25 mouse cellular contexts compared by ENCODE assay signal in the genomic region with DNA sequence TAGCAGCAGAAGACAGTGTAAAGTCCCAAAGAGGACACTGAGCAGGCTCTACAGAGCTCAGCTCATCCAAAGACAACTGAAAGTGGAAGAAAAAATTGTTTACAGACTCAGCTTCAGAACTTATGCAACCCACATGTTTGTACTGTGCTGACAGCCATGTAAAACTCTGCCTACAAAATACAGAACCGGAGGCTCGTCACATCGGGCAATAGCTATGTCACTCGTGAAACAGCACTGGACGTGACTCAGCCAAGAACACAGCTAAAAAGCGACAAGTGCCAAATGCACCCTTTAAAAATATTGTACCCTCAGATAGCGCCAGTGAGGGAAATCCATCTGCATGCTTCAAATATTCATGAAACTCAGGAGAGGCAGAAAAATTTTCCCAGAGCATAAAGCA. TPM values are rescaled to one million over a fixed set of nuclear protein-coding genes. Genes with fewer than 3 reads are reported as not detected.
DNase-seq lines count a peak whose midpoint lies in the region; ATAC-seq and TF ChIP-seq lines count a peak whose summit lies in the region.
"Had no signal": no experiment of that assay in that cellular context is flagged by ENCODE, and none has a peak within 500 bp of the region (broad histone marks: within the 10 kb centered on the region; RNA-seq: fewer than 3 reads in every experiment).

No protein-coding gene starts in this region.

- no peak overlapping the region for H3K4me2 ChIP-seq in intestine, embryonic 14.5 days (ENCODE audit: low read length)
- no peak overlapping the region for H3K4me2 ChIP-seq in intestine, postnatal 0 days (replicated peaks; ENCODE audit: low read depth)
- no peak overlapping the region for H3K4me2 ChIP-seq in liver, embryonic 16.5 days (ENCODE audit: low read depth, low read length)
- no peak overlapping the region for H3K4me2 ChIP-seq in kidney, embryonic 16.5 days (replicated peaks; ENCODE audit: low read depth, low read length)
- H3K4me2 ChIP-seq: forebrain, embryonic 13.5 days; heart, embryonic 15.5 days; intestine, embryonic 15.5 days; limb, embryonic 12.5 days; lung, embryonic 15.5 days had no signal

- TF ChIP-seq CTCF in intestine, postnatal 0 days (IDR thresholded peaks at IDR 0.05; ENCODE audit: low read depth): no peak

- no peaks in the 10 kb centered on the region for H3K4me1 ChIP-seq in intestine, embryonic 14.5 days (replicated peaks; ENCODE audit: control insufficient read depth, insufficient read depth, low read length)
- H3K4me1 ChIP-seq in intestine, postnatal 0 days (replicated peaks; ENCODE audit: control insufficient read depth, insufficient read depth, low read length): no peaks in the 10 kb centered on the region
- H3K4me1 ChIP-seq in liver, embryonic 16.5 days (ENCODE audit: control insufficient read depth, low read depth, low read length): peaks cover 3% of the 10 kb centered on the region
- no peaks in the 10 kb centered on the region for H3K4me1 ChIP-seq in kidney, embryonic 16.5 days (ENCODE audit: insufficient read depth, low read length)
- H3K4me1 ChIP-seq: forebrain, embryonic 13.5 days; heart, embryonic 15.5 days; intestine, embryonic 15.5 days; limb, embryonic 12.5 days; lung, embryonic 15.5 days had no signal

- H3K27ac ChIP-seq in intestine, embryonic 14.5 days (ENCODE audit: low read depth): no peak overlapping the region
- no peak overlapping the region for H3K27ac ChIP-seq in intestine, postnatal 0 days (ENCODE audit: low read depth, low read length)
- H3K27ac ChIP-seq in liver, embryonic 16.5 days (ENCODE audit: low read length): no peak overlapping the region
- no peak overlapping the region for H3K27ac ChIP-seq in kidney, embryonic 16.5 days (ENCODE audit: low read length)
- H3K27ac ChIP-seq: forebrain, embryonic 13.5 days; heart, embryonic 15.5 days; intestine, embryonic 15.5 days; limb, embryonic 12.5 days; liver, embryonic 14.5 days; lung, embryonic 15.5 days had no signal

- no peak overlapping the region for H3K9ac ChIP-seq in intestine, embryonic 14.5 days (ENCODE audit: low read length)
- no peak overlapping the region for H3K9ac ChIP-seq in intestine, postnatal 0 days (ENCODE audit: low read depth, low read length)
- H3K9ac ChIP-seq in liver, embryonic 16.5 days (ENCODE audit: low read depth, low read length): no peak overlapping the region
- no peak overlapping the region for H3K9ac ChIP-seq in kidney, embryonic 16.5 days (replicated peaks; ENCODE audit: low read length)
- H3K9ac ChIP-seq: forebrain, embryonic 13.5 days; heart, embryonic 15.5 days; intestine, embryonic 15.5 days; limb, embryonic 12.5 days; liver, embryonic 14.5 days; lung, embryonic 15.5 days had no signal

- H3K27me3 ChIP-seq in intestine, embryonic 14.5 days (replicated peaks; ENCODE audit: control insufficient read depth, insufficient read depth, low read length): no peaks in the 10 kb centered on the region
- no peaks in the 10 kb centered on the region for H3K27me3 ChIP-seq in intestine, postnatal 0 days (replicated peaks; ENCODE audit: control insufficient read depth, insufficient read depth, low read length)
- H3K27me3 ChIP-seq in liver, embryonic 16.5 days (ENCODE audit: control insufficient read depth, insufficient read depth, low read depth, low read length): no peaks in the 10 kb centered on the region
- no peaks in the 10 kb centered on the region for H3K27me3 ChIP-seq in kidney, embryonic 16.5 days (ENCODE audit: insufficient read depth, low read length)
- H3K27me3 ChIP-seq: forebrain, embryonic 13.5 days; heart, embryonic 15.5 days; intestine, embryonic 15.5 days; limb, embryonic 12.5 days; lung, embryonic 15.5 days had no signal

- H3K9me3 ChIP-seq in intestine, embryonic 14.5 days (ENCODE audit: control insufficient read depth, low read length): no peaks in the 10 kb centered on the region
- H3K9me3 ChIP-seq in intestine, postnatal 0 days (ENCODE audit: control insufficient read depth): no peaks in the 10 kb centered on the region
- H3K9me3 ChIP-seq in liver, embryonic 16.5 days (replicated peaks; ENCODE audit: control insufficient read depth, low read length): no peaks in the 10 kb centered on the region
- no peaks in the 10 kb centered on the region for H3K9me3 ChIP-seq in kidney, embryonic 16.5 days (ENCODE audit: low read length)
- H3K9me3 ChIP-seq: forebrain, embryonic 13.5 days; heart, embryonic 15.5 days; intestine, embryonic 15.5 days; limb, embryonic 12.5 days; lung, embryonic 15.5 days had no signal

- 96% methylated on average over 7 of the region's 7 CpGs for WGBS in intestine, embryonic 14.5 days
- WGBS in intestine, postnatal 0 days: 91% methylated on average over 7 of the region's 7 CpGs
- 76% methylated on average over 7 of the region's 7 CpGs for WGBS in liver, embryonic 16.5 days (ENCODE audit: insufficient replicate concordance)
- WGBS in kidney, embryonic 16.5 days: 93% methylated on average over 7 of the region's 7 CpGs

- no peak overlapping the region for H3K4me3 ChIP-seq in intestine, embryonic 14.5 days (ENCODE audit: low read depth, low read length)
- H3K4me3 ChIP-seq in intestine, postnatal 0 days (ENCODE audit: low read depth, low read length): no peak overlapping the region
- H3K4me3 ChIP-seq in liver, embryonic 16.5 days (ENCODE audit: low read depth, low read length): no peak overlapping the region
- no peak overlapping the region for H3K4me3 ChIP-seq in kidney, embryonic 16.5 days (ENCODE audit: low read length)
- H3K4me3 ChIP-seq: forebrain, embryonic 13.5 days; heart, embryonic 15.5 days; intestine, embryonic 15.5 days; left cerebral cortex, adult 2 months; limb, embryonic 12.5 days; lung, embryonic 15.5 days had no signal

- ATAC-seq in intestine, embryonic 14.5 days (replicated peaks; ENCODE audit: low FRiP score, low TSS enrichment, low read depth): no peak
- no peak for ATAC-seq in intestine, postnatal 0 days
- peak; percentile 30; the same call in 1 of the 2 replicates for ATAC-seq in liver, embryonic 16.5 days (ENCODE audit: low read depth)
- no peak for ATAC-seq in kidney, embryonic 16.5 days (ENCODE audit: low FRiP score, low TSS enrichment)
- ATAC-seq: CD4-positive, CD25-positive, alpha-beta regulatory T cell, adult 4 months; forebrain, embryonic 13.5 days; hindbrain, embryonic 16.5 days; intestine, embryonic 15.5 days; midbrain, embryonic 16.5 days had no signal

- peaks cover 71% of the 10 kb centered on the region for H3K36me3 ChIP-seq in intestine, embryonic 14.5 days (ENCODE audit: control insufficient read depth, insufficient read depth, low read length)
- H3K36me3 ChIP-seq in intestine, postnatal 0 days (ENCODE audit: control insufficient read depth, insufficient read depth): peaks cover 37% of the 10 kb centered on the region
- H3K36me3 ChIP-seq in liver, embryonic 16.5 days (ENCODE audit: control insufficient read depth, insufficient read depth): peaks cover 4% of the 10 kb centered on the region; the same call in 1 of the 2 replicates
- H3K36me3 ChIP-seq in kidney, embryonic 16.5 days (ENCODE audit: insufficient read depth, low read length): peaks cover 16% of the 10 kb centered on the region

- DNase-seq in intestine, embryonic 14.5 days (ENCODE audit: low spot score): peak; percentile 38
- DNase-seq in liver: no peak
- DNase-seq in right cerebral cortex, adult 18-20 months: peak; percentile 21
- DNase-seq in right cerebral cortex, postnatal 14 days: no peak
- peak; percentile 29 for DNase-seq in telencephalon, adult 2 months (ENCODE audit: low read depth, low spot score)
- DNase-seq: adrenal gland, postnatal 25 days; cerebellum, adult 2 months; cerebellum, postnatal 36 days; kidney, adult 8-10 months; kidney, postnatal 10 days; lung, postnatal 4 days; right cerebral cortex, postnatal 4 days had no signal

RNA-seq across cellular contexts. Expression of a gene that starts 39.1 kb away (rescaled TPM):
- 83.1 and 90.0 TPM in 2 replicates for polyA plus RNA-seq in intestine, embryonic 14.5 days (2014; fragmentation: Nextera tagmentation; extraction: Ambion mirVana)
- 41.9 and 54.7 TPM in 2 replicates for polyA plus RNA-seq in intestine, postnatal 0 days (2015; fragmentation: Nextera tagmentation; extraction: Ambion mirVana)
- polyA plus RNA-seq in liver, embryonic 16.5 days (2015; fragmentation: Nextera tagmentation; extraction: Ambion mirVana): 20.7 and 23.4 TPM in 2 replicates
- 80.9 and 94.4 TPM in 2 replicates for polyA plus RNA-seq in kidney, embryonic 16.5 days (2015; fragmentation: Nextera tagmentation; extraction: Ambion mirVana)

RNA-seq across cellular contexts. Expression of a gene that starts 53.6 kb away (rescaled TPM):
- 79.9 and 86.0 TPM in 2 replicates for polyA plus RNA-seq in intestine, embryonic 14.5 days (2014; fragmentation: Nextera tagmentation; extraction: Ambion mirVana)
- 17.5 and 18.1 TPM in 2 replicates for polyA plus RNA-seq in intestine, postnatal 0 days (2015; fragmentation: Nextera tagmentation; extraction: Ambion mirVana)
- 14.5 and 15.9 TPM in 2 replicates for polyA plus RNA-seq in liver, embryonic 16.5 days (2015; fragmentation: Nextera tagmentation; extraction: Ambion mirVana)
- polyA plus RNA-seq in kidney, embryonic 16.5 days (2015; fragmentation: Nextera tagmentation; extraction: Ambion mirVana): 51.0 and 54.6 TPM in 2 replicates

Comparison
In these comparisons a context has a peak if more than half of its experiments do, and no peak if none do; other contexts are left out.
1. DNase-seq: peak in intestine, embryonic 14.5 days (single experiment), right cerebral cortex, adult 18-20 months (single experiment) and telencephalon, adult 2 months (single experiment); none in liver (single experiment) and right cerebral cortex, postnatal 14 days (single experiment).